Mouse (Mus musculus) heart, embryonic 14.5 days (tissue): Measurements from ENCODE around the gene Man1b1. TPM values are rescaled to one million over a fixed set of nuclear protein-coding genes. Genes with fewer than 3 reads are reported as not detected.

Source experiments
- ATAC-seq: fragments of 200-750 bp; cut with Nextera tagmentation; 2 replicates; pipeline ENCODE4 v1.8.0; 2017; ENCODE audit warnings: low read depth, moderate TSS enrichment; ENCODE audit not compliant: insufficient number of reproducible peaks, insufficient read depth, low FRiP score
- H3K27ac ChIP-seq, 2 experiments: fragments of 200-500 bp in 1 of 2; fragments of 300-500 bp in 1 of 2; sonication (generic) in 1 of 2; replicated peaks in 1 of 2; 2 replicates each; pipeline ENCODE4 v1.5.1; 2012 to 2014; ENCODE audit warnings: low read depth in 2 of 2, low read length in 2 of 2, control low read depth in 1 of 2, mild to moderate bottlenecking in 1 of 2, mixed read lengths in 1 of 2; ENCODE audit not compliant: control insufficient read depth in 1 of 2, insufficient read depth in 1 of 2
- H3K27me3 ChIP-seq: fragments of 300-500 bp; sonication (generic); 2 replicates; pipeline ENCODE4 v1.6.1; 2014; ENCODE audit warnings: mild to moderate bottlenecking, low read length, control low read depth; ENCODE audit not compliant: control insufficient read depth, insufficient read depth
- H3K36me3 ChIP-seq: fragments of 300-500 bp; sonication (generic); 2 replicates; pipeline ENCODE4 v1.6.1; 2014; ENCODE audit warnings: mild to moderate bottlenecking, control low read depth, low read length, mixed read lengths; ENCODE audit not compliant: control insufficient read depth, insufficient read depth
- H3K4me1 ChIP-seq, 2 experiments: fragments of 200-500 bp in 1 of 2; fragments of 300-500 bp in 1 of 2; sonication (generic) in 1 of 2; 2 replicates each; pipeline ENCODE4 v1.6.1; 2012 to 2014; ENCODE audit warnings: low read length in 2 of 2, control low read depth in 1 of 2, mixed read lengths in 1 of 2; ENCODE audit not compliant: control insufficient read depth in 2 of 2, insufficient read depth in 2 of 2
- H3K4me2 ChIP-seq: fragments of 300-500 bp; sonication (generic); 2 replicates; pipeline ENCODE4 v1.6.1; 2014; ENCODE audit warnings: mild to moderate bottlenecking, low read length
- H3K4me3 ChIP-seq, 2 experiments: fragments of 200-500 bp in 1 of 2; fragments of 300-500 bp in 1 of 2; sonication (generic) in 1 of 2; 2 replicates each; pipeline ENCODE4 v1.5.1; 2012 to 2014; ENCODE audit warnings: low read length in 2 of 2, mild to moderate bottlenecking in 2 of 2, control low read depth in 1 of 2, low read depth in 1 of 2, moderate library complexity in 1 of 2; ENCODE audit not compliant: control insufficient read depth in 1 of 2, insufficient read depth in 1 of 2
- H3K9ac ChIP-seq: fragments of 300-500 bp; sonication (generic); 2 replicates; pipeline ENCODE4 v1.6.1; 2014; ENCODE audit warnings: mild to moderate bottlenecking, low read length
- H3K9me3 ChIP-seq: fragments of 300-500 bp; sonication (generic); 2 replicates; pipeline ENCODE4 v1.6.1; 2016; ENCODE audit warnings: low read length, control low read depth; ENCODE audit not compliant: control insufficient read depth
- WGBS: fragments of 180-500 bp; shearing (Covaris S2); extraction: QIAGEN DNeasy Blood & Tissue Kit; methylation state at CpG from one replicate; pipeline ENCODE4 v1.1.7; 2014; 5-methylcytosine and 5-hydroxymethylcytosine counted together
- polyA plus RNA-seq: library from polyadenylated mRNA; unstranded; fragments of >200 nt; fragmentation: Nextera tagmentation; extraction: Ambion mirVana; gene quantifications from 2 replicates; pipeline ENCODE4 v1.2.1, GENCODE M21; 2014

Man1b1 gene
- polyA plus RNA-seq, 1 experiment from 2014 or later = 48.1 TPM

GRCm38 (mm10) chr2:25400764-25401163 lies 68.6 kb downstream of the Man1b1 start:
- Histone ChIP-seq H3K36me3 (no peaks in the 10 kb centered on the region), H3K27ac (no peak overlapping the region), H3K27me3 (peaks cover 89% of the 10 kb centered on the region), H3K9ac (no peak overlapping the region), H3K4me1 (peaks cover under 1 to 13% of the 10 kb centered on the region in 2 experiments; a peak in 3 of 4 replicates), H3K4me2 (peak overlapping the region; percentile 22; the same call in 1 of the 2 replicates), H3K9me3 (no peaks in the 10 kb centered on the region), H3K4me3 (no peak overlapping the region)
- no peak for ATAC-seq
- WGBS = 2% methylated on average over 17 of the region's 17 CpGs

Other genes with a start within 250 kb of the Man1b1 start
- gene Noxa1, start 237.2 kb upstream of the Man1b1 start, polyA plus RNA-seq = not detected in 2 replicates
- 11.9 and 13.9 TPM in 2 replicates for gene Nrarp, start 151.6 kb upstream of the Man1b1 start, polyA plus RNA-seq
- gene Tor4a, start 135.5 kb upstream of the Man1b1 start, polyA plus RNA-seq = 6.5 and 8.0 TPM in 2 replicates
- gene Nelfb, start 120.8 kb upstream of the Man1b1 start, polyA plus RNA-seq = 58.4 and 65.9 TPM in 2 replicates
- gene Stpg3, start 117.7 kb upstream of the Man1b1 start, polyA plus RNA-seq = not detected in 2 replicates
- 0.93 TPM in 1 of 2 replicates, not detected in the other for gene Fam166a, start 113.6 kb upstream of the Man1b1 start, polyA plus RNA-seq
- gene Tubb4b, start 107.6 kb upstream of the Man1b1 start, polyA plus RNA-seq = 342 and 395 TPM in 2 replicates
- gene Slc34a3, start 98.0 kb upstream of the Man1b1 start, polyA plus RNA-seq = not detected in 2 replicates
- gene Rnf224, start 95.6 kb upstream of the Man1b1 start, polyA plus RNA-seq = not detected in 2 replicates
- gene Rnf208, start 90.1 kb upstream of the Man1b1 start, polyA plus RNA-seq = 5.3 and 8.0 TPM in 2 replicates
- not detected in 2 replicates for gene Cysrt1, start 89.9 kb upstream of the Man1b1 start, polyA plus RNA-seq
- gene AL732309.1, start 85.5 kb upstream of the Man1b1 start, polyA plus RNA-seq = 1.8 and 2.4 TPM in 2 replicates
- gene Tmem203, start 76.9 kb upstream of the Man1b1 start, polyA plus RNA-seq = 12.3 and 16.3 TPM in 2 replicates
- gene Tprn, start 69.7 kb upstream of the Man1b1 start, polyA plus RNA-seq = 2.3 and 3.1 TPM in 2 replicates
- gene Ssna1, start 59.9 kb upstream of the Man1b1 start, polyA plus RNA-seq = 150 and 163 TPM in 2 replicates
- gene Anapc2, start 59.9 kb upstream of the Man1b1 start, polyA plus RNA-seq = 70.2 and 71.3 TPM in 2 replicates
- not detected in 2 replicates for gene Tmem210, start 44.2 kb upstream of the Man1b1 start, polyA plus RNA-seq
- not detected in 2 replicates for gene Lrrc26, start 42.4 kb upstream of the Man1b1 start, polyA plus RNA-seq
- 0.05 TPM in 1 of 2 replicates, not detected in the other for gene Grin1, start 13.2 kb upstream of the Man1b1 start, polyA plus RNA-seq
- 11.5 and 12.4 TPM in 2 replicates for gene Dpp7, start 24.0 kb downstream of the Man1b1 start, polyA plus RNA-seq
- 17.6 and 18.3 TPM in 2 replicates for gene Uap1l1, start 33.3 kb downstream of the Man1b1 start, polyA plus RNA-seq
- gene Sapcd2, start 40.0 kb downstream of the Man1b1 start, polyA plus RNA-seq = 14.4 and 17.7 TPM in 2 replicates
- 0.81 and 0.85 TPM in 2 replicates for gene Entpd2, start 63.5 kb downstream of the Man1b1 start, polyA plus RNA-seq
- 29.3 and 29.5 TPM in 2 replicates for gene Npdc1, start 67.0 kb downstream of the Man1b1 start, polyA plus RNA-seq
- gene Fut7, start 90.9 kb downstream of the Man1b1 start, polyA plus RNA-seq = 0.14 TPM in 1 of 2 replicates, not detected in the other
- 3.8 and 4.3 TPM in 2 replicates for gene Abca2, start 96.4 kb downstream of the Man1b1 start, polyA plus RNA-seq
- gene Clic3, start 124.5 kb downstream of the Man1b1 start, polyA plus RNA-seq = 3.8 and 4.6 TPM in 2 replicates
- 31.0 and 32.6 TPM in 2 replicates for gene Paxx, start 128.8 kb downstream of the Man1b1 start, polyA plus RNA-seq
- gene Ptgds, start 137.7 kb downstream of the Man1b1 start, polyA plus RNA-seq = 98.5 and 112 TPM in 2 replicates
- not detected in 2 replicates for gene Lcn12, start 161.6 kb downstream of the Man1b1 start, polyA plus RNA-seq
- 82.8 and 85.2 TPM in 2 replicates for gene Fbxw5, start 168.4 kb downstream of the Man1b1 start, polyA plus RNA-seq
- 2.9 and 4.9 TPM in 2 replicates for gene C8g, start 169.4 kb downstream of the Man1b1 start, polyA plus RNA-seq
- 19.1 and 19.8 TPM in 2 replicates for gene Traf2, start 214.6 kb downstream of the Man1b1 start, polyA plus RNA-seq
- 279 and 319 TPM in 2 replicates for gene Edf1, start 225.5 kb downstream of the Man1b1 start, polyA plus RNA-seq
- 1.4 and 1.9 TPM in 2 replicates for gene Mamdc4, start 242.5 kb downstream of the Man1b1 start, polyA plus RNA-seq
- 240 and 250 TPM in 2 replicates for gene Phpt1, start 242.9 kb downstream of the Man1b1 start, polyA plus RNA-seq
- not detected in 2 replicates for gene Ajm1, start 249.4 kb downstream of the Man1b1 start, polyA plus RNA-seq